In genomic region chr11:80199316-80199715, GRCm38 (mm10) we compare ENCODE assay signal across 25 mouse cellular contexts. TPM values are rescaled to one million over a fixed set of nuclear protein-coding genes. Genes with fewer than 3 reads are reported as not detected.
"Had no signal": no experiment of that assay in that cellular context is flagged by ENCODE, and none has a peak within 500 bp of the region (broad histone marks: within the 10 kb centered on the region; RNA-seq: fewer than 3 reads in every experiment).

No protein-coding gene starts in this region.

- H3K27ac ChIP-seq: heart, embryonic 13.5 days; heart, embryonic 15.5 days; hindbrain, embryonic 13.5 days; hindbrain, embryonic 15.5 days; hindbrain, postnatal 0 days; kidney, embryonic 15.5 days; kidney, postnatal 0 days; limb, embryonic 13.5 days had no signal

- H3K9ac ChIP-seq: heart, embryonic 13.5 days; heart, embryonic 15.5 days; hindbrain, embryonic 13.5 days; hindbrain, embryonic 15.5 days; kidney, embryonic 15.5 days; limb, embryonic 13.5 days had no signal

- H3K4me2 ChIP-seq: heart, embryonic 11.5 days; heart, embryonic 13.5 days; heart, embryonic 15.5 days; hindbrain, embryonic 13.5 days; hindbrain, embryonic 15.5 days; kidney, embryonic 15.5 days; limb, embryonic 13.5 days had no signal

- H3K4me1 ChIP-seq: heart, embryonic 13.5 days; heart, embryonic 15.5 days; hindbrain, embryonic 13.5 days; hindbrain, embryonic 15.5 days; kidney, embryonic 15.5 days; limb, embryonic 13.5 days had no signal

- H3K36me3 ChIP-seq: hindbrain, embryonic 13.5 days; hindbrain, embryonic 15.5 days had no signal

- H3K27me3 ChIP-seq: heart, embryonic 13.5 days; heart, embryonic 15.5 days; hindbrain, embryonic 15.5 days; kidney, embryonic 15.5 days; limb, embryonic 13.5 days had no signal

- ATAC-seq: forebrain, embryonic 16.5 days; hindbrain, postnatal 0 days; intestine, embryonic 16.5 days had no signal

- DNase-seq: gastrocnemius, postnatal 14 days; gastrocnemius, postnatal 36 days; heart, adult 18-20 months; heart, postnatal 14 days; heart, postnatal 36 days; kidney, adult 11 months; kidney, adult 2 months; kidney, adult 9 months; kidney, postnatal 14 days; kidney, postnatal 36 days; layer of hippocampus, adult 9-11 months; layer of hippocampus, postnatal 36 days; left cerebral cortex, postnatal 4 days had no signal

- H3K4me3 ChIP-seq: heart, embryonic 13.5 days; heart, embryonic 15.5 days; hindbrain, embryonic 13.5 days; hindbrain, embryonic 15.5 days; kidney, embryonic 15.5 days; limb, embryonic 13.5 days had no signal

- H3K9me3 ChIP-seq: heart, embryonic 13.5 days; heart, embryonic 15.5 days; hindbrain, embryonic 13.5 days; hindbrain, embryonic 15.5 days; kidney, embryonic 15.5 days; limb, embryonic 13.5 days had no signal

RNA-seq across cellular contexts. Expression of gene Adap2, which starts 45.4 kb away (rescaled TPM):
- total RNA-seq: hematopoietic stem cell, adult 5-6 weeks had no signal
